Mouse (Mus musculus) spleen, adult 2 months (tissue): ENCODE data around the gene Zfp235. TPM values are rescaled to one million over a fixed set of nuclear protein-coding genes. Genes with fewer than 3 reads are reported as not detected.

Experiments used
- DNase-seq, 2 experiments: peaks; one replicate each; pipeline versions ENCODE4 v3.0.0 to v3.0.0-alpha.2; 2012 to 2021; ENCODE audit warnings: low spot score in 2 of 2, low read depth in 1 of 2
- H3K27ac ChIP-seq: fragments of 200-500 bp; 2 replicates; pipeline ENCODE4 v1.5.1; 2012; ENCODE audit warnings: low read length, inconsistent platforms; ENCODE audit not compliant: insufficient read depth
- H3K27me3 ChIP-seq: fragments of 200-500 bp; 2 replicates; pipeline ENCODE4 v1.6.1; 2012; ENCODE audit warnings: mild to moderate bottlenecking, moderate library complexity, low read length, inconsistent platforms; ENCODE audit not compliant: control insufficient read depth, insufficient read depth
- H3K36me3 ChIP-seq: fragments of 200-500 bp; 2 replicates; pipeline ENCODE4 v1.6.1; 2012; ENCODE audit warnings: mild to moderate bottlenecking, low read length, inconsistent platforms; ENCODE audit not compliant: control insufficient read depth, insufficient read depth
- H3K4me1 ChIP-seq: fragments of 200-500 bp; 2 replicates; pipeline ENCODE4 v1.6.1; 2011; ENCODE audit warnings: inconsistent platforms; ENCODE audit not compliant: control insufficient read depth, insufficient read depth, insufficient read length
- H3K4me3 ChIP-seq: fragments of 200-500 bp; 2 replicates; pipeline ENCODE4 v1.5.1; 2011; ENCODE audit warnings: mild to moderate bottlenecking, inconsistent platforms; ENCODE audit not compliant: insufficient read depth, insufficient read length; ENCODE audit errors: extremely low read depth
- CTCF ChIP-seq: fragments of 200-500 bp; IDR thresholded peaks from 2 replicates; pipeline ENCODE4 v1.5.1; 2011; ENCODE audit warnings: mild to moderate bottlenecking, inconsistent platforms; ENCODE audit not compliant: insufficient read depth, insufficient read length, insufficient replicate concordance; ENCODE audit errors: extremely low read depth
- POLR2A ChIP-seq: fragments of 200-500 bp; IDR thresholded peaks from 2 replicates; pipeline ENCODE4 v1.6.1; 2011; ENCODE audit warnings: low read depth, low read length, inconsistent platforms
- WGBS: fragments of 180-500 bp; shearing (Covaris S2); methylation state at CpG from one replicate; pipeline ENCODE4 v1.1.7; 2018; 5-methylcytosine and 5-hydroxymethylcytosine counted together
- polyA plus RNA-seq: library from polyadenylated mRNA; depleted of rRNA; stranded (reverse); fragments of >200 nt; gene quantifications from 2 replicates; pipeline ENCODE4 v1.2.3, GENCODE M21; 2012

The Zfp235 gene
- polyA plus RNA-seq, 1 experiment: 2.5 TPM

- H3K27me3 ChIP-seq: no peaks in the 10 kb centered on the region
- no peak for TF ChIP-seq POLR2A
- TF ChIP-seq CTCF: no peak
- 71% methylated on average over 4 of the region's 4 CpGs for WGBS
These were observed 38.2 kb downstream of the Zfp235 start for GRCm38 (mm10) chr7:24172191-24172590.

DNA sequence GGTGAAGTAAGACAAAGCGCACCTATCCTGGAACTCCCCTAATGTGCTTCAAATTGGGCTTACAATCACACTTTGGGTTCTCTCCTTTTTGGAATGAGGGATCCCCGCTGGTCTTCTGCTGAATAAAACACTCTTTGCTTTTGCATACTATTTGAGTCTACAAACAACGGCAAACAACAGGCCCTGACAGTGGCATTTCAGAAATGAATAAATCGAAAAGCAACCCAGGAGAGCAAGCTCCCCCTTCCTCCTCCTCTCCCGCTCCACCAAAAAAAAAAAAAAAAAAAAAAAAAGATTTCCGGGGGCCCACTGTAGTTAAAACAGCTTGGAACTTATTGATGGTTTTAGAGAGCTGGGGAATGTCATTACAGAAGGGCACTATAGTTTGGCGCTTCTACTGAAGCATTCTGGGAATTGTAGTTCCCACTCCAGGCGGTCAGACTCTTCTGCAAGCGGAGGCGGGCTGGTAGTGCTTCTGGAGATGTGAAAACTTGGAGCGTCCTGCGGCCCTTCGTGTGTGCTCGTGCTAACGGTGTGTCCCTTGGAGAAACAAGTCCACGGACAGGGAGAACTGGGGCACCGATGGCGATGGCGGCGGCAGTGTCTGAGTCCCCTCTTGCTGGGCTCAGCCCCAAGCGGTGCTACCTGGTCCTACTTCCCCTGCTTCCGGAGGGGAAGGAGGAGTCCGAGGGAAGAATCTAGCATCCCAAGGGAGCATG lies 40.8 kb downstream of the Zfp235 start, which contains the start of gene Zfp114:
Gene Zfp114 (plus strand): TSS at position 443 of the 719 bp plus-strand sequence.
- 17% methylated on average over 23 of the region's 23 CpGs for WGBS
- no peaks in the 10 kb centered on the region for H3K4me1 ChIP-seq
- peak; percentile 5 to 8 for DNase-seq
- H3K4me3 ChIP-seq: peak within 1 kb of the TSS; percentile 56
- no peaks in the 10 kb centered on the region for H3K27me3 ChIP-seq
- H3K27ac ChIP-seq: no peak within 1 kb of the TSS
- TF ChIP-seq CTCF (no peak), POLR2A (no peak)
- H3K36me3 ChIP-seq: no peaks in the 10 kb centered on the region

More at GRCm38 (mm10) chr7:24172191-24172590, 38.2 kb downstream of the Zfp235 start:
- DNase-seq: no peak
- Histone ChIP-seq H3K36me3 (no peaks in the 10 kb centered on the region), H3K27ac (no peak overlapping the region), H3K4me3 (no peak overlapping the region), H3K4me1 (no peaks in the 10 kb centered on the region)

- Histone ChIP-seq H3K27ac (no peak overlapping the region), H3K4me1 (no peaks in the 10 kb centered on the region), H3K36me3 (no peaks in the 10 kb centered on the region), H3K27me3 (no peaks in the 10 kb centered on the region), H3K4me3 (peak overlapping the region; percentile 56; the same call in 1 of the 2 replicates)
- DNase-seq: no peak
- TF ChIP-seq CTCF (no peak), POLR2A (no peak)
- WGBS: 24% methylated on average over 6 of the region's 6 CpGs
These were observed 41.4 kb downstream of the Zfp235 start for GRCm38 (mm10) chr7:24175337-24175711.

GRCm38 (mm10) chr7:24187611-24188010 lies 53.6 kb downstream of the Zfp235 start:
- Histone ChIP-seq H3K4me1 (no peaks in the 10 kb centered on the region; the same call in 1 of the 2 replicates), H3K4me3 (no peak overlapping the region), H3K36me3 (no peaks in the 10 kb centered on the region), H3K27ac (no peak overlapping the region), H3K27me3 (no peaks in the 10 kb centered on the region)
- 28% methylated on average over 1 of the region's 1 CpGs for WGBS
- DNase-seq: no peak
- TF ChIP-seq POLR2A (no peak), CTCF (no peak)

GRCm38 (mm10) chr7:24188901-24189570 lies 55.1 kb downstream of the Zfp235 start:
- TF ChIP-seq CTCF (no peak), POLR2A (no peak)
- DNase-seq: no peak
- no peaks in the 10 kb centered on the region; the same call in 1 of the 2 replicates for H3K4me1 ChIP-seq
- no peaks in the 10 kb centered on the region for H3K36me3 ChIP-seq
- no peaks in the 10 kb centered on the region for H3K27me3 ChIP-seq
- WGBS: 76% methylated on average over 4 of the region's 4 CpGs
- no peak overlapping the region for H3K4me3 ChIP-seq
- H3K27ac ChIP-seq: no peak overlapping the region

DNA sequence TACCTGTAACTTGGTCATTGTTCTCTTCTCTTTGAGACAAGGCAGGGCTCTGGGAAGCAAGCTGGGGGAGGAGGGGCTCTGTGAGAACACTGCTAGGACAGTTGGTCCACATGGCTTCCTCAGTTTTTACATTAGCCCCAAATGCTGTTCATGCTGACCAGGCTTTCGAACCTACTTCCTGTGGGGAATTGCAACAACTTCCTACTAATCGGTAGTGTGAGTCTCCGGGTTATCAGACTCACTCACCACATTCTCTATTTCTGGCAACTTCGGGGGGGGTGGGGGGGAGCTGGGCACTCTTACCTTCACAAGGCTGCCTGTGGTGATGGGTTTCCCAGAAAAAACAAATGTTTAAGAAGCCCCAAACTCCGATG lies 55.6 kb downstream of the Zfp235 start:
- Histone ChIP-seq H3K27ac (no peak overlapping the region), H3K4me3 (no peak overlapping the region), H3K36me3 (no peaks in the 10 kb centered on the region), H3K4me1 (no peaks in the 10 kb centered on the region; the same call in 1 of the 2 replicates), H3K27me3 (no peaks in the 10 kb centered on the region)
- no peak for DNase-seq
- no peak for TF ChIP-seq CTCF
- no peak for TF ChIP-seq POLR2A
- WGBS: 5% methylated on average over 5 of the region's 5 CpGs
